Mouse (Mus musculus) forebrain, embryonic 11.5 days (tissue): ENCODE measurements around the gene R3hcc1l. TPM values are rescaled to one million over a fixed set of nuclear protein-coding genes. Genes with fewer than 3 reads are reported as not detected.
A peak's percentile ranks its signal among the peaks of the same experiment; 100 is the strongest.

Experiments used
- ATAC-seq: fragments of 200-750 bp; cut with Nextera tagmentation; replicated peaks from 2 replicates; pipeline ENCODE4 v1.8.0; 2017; ENCODE audit warnings: moderate TSS enrichment; ENCODE audit not compliant: low FRiP score
- DNase-seq: peaks from one replicate; pipeline ENCODE4 v3.0.0-alpha.2; 2017; ENCODE audit warnings: low spot score
- H3K27ac ChIP-seq: fragments of 300-500 bp; sonication (generic); 2 replicates; pipeline ENCODE4 v1.5.1; 2014; ENCODE audit warnings: low read depth, low read length
- H3K27me3 ChIP-seq: fragments of 300-500 bp; sonication (generic); 2 replicates; pipeline ENCODE4 v1.6.1; 2014; ENCODE audit warnings: mild to moderate bottlenecking, low read length, mixed read lengths; ENCODE audit not compliant: control insufficient read depth, insufficient read depth
- H3K36me3 ChIP-seq: fragments of 300-500 bp; sonication (generic); 2 replicates; pipeline ENCODE4 v1.6.1; 2014; ENCODE audit warnings: mild to moderate bottlenecking, low read length, moderate library complexity, mixed read lengths; ENCODE audit not compliant: control insufficient read depth, insufficient read depth
- H3K4me1 ChIP-seq: fragments of 300-500 bp; sonication (generic); replicated peaks from 2 replicates; pipeline ENCODE4 v1.6.1; 2014; ENCODE audit warnings: low read length, mixed read lengths; ENCODE audit not compliant: control insufficient read depth, insufficient read depth
- H3K4me2 ChIP-seq: fragments of 300-500 bp; sonication (generic); 2 replicates; pipeline ENCODE4 v1.6.1; 2014; ENCODE audit warnings: low read depth, mild to moderate bottlenecking, low read length, moderate library complexity, mixed read lengths; ENCODE audit not compliant: severe bottlenecking
- H3K4me3 ChIP-seq: fragments of 300-500 bp; sonication (generic); 2 replicates; pipeline ENCODE4 v1.5.1; 2014; ENCODE audit warnings: low read depth, low read length
- H3K9ac ChIP-seq: fragments of 300-500 bp; sonication (generic); 2 replicates; pipeline ENCODE4 v1.6.1; 2014; ENCODE audit warnings: low read length
- H3K9me3 ChIP-seq: fragments of 300-500 bp; sonication (generic); 2 replicates; pipeline ENCODE4 v1.6.1; 2016; ENCODE audit warnings: low read length, mixed read lengths; ENCODE audit not compliant: control insufficient read depth
- WGBS: fragments of 180-500 bp; shearing (Covaris S2); extraction: QIAGEN DNeasy Blood & Tissue Kit; methylation state at CpG from one replicate; pipeline ENCODE4 v1.1.7; 2014; 5-methylcytosine and 5-hydroxymethylcytosine counted together
- polyA plus RNA-seq: library from polyadenylated mRNA; unstranded; fragments of >200 nt; fragmentation: Nextera tagmentation; extraction: Ambion mirVana; gene quantifications from 2 replicates; pipeline ENCODE4 v1.2.1, GENCODE M21; 2014

Gene R3hcc1l
- polyA plus RNA-seq, 1 experiment from 2014 or later, result 25.7 TPM

DNA sequence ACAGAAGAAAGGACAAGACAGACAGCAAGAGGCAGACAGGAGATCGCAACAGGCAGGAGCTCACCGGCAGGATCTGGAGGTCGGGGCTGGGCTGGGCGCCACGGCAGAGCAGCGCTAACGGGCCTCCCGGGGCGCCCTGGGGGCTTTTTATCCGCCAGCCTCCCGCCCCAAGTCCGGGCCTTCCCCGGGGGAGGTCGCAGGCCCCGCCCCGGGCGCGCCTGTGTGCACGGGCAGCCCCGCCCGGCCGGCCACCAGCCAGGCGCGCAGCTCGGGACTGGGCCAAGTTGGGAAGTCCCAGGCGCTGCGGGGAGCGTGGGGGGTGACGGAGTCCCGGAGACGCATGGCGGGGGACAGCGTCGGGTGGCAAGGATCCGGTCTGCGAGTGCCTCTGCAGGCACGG lies 94.1 kb downstream of the R3hcc1l start, which contains the start of gene Loxl4:
Gene Loxl4 (minus strand): TSS at position 160 of the 400 bp plus-strand sequence.
- 1% methylated on average over 36 of the region's 37 CpGs for whole genome bisulfite sequencing
- Histone ChIP-seq H3K9me3 (no peaks in the 10 kb centered on the region), H3K27me3 (peaks cover 9% of the 10 kb centered on the region; the same call in 1 of the 2 replicates), H3K4me3 (peak within 1 kb of the TSS; percentile 26), H3K4me2 (peak within 1 kb of the TSS; percentile 52), H3K27ac (no peak within 1 kb of the TSS), H3K4me1 (no peaks in the 10 kb centered on the region), H3K36me3 (no peaks in the 10 kb centered on the region), H3K9ac (peak within 1 kb of the TSS; percentile 35)
- ATAC-seq (no peak), DNase-seq (peak; percentile 58)

DNA sequence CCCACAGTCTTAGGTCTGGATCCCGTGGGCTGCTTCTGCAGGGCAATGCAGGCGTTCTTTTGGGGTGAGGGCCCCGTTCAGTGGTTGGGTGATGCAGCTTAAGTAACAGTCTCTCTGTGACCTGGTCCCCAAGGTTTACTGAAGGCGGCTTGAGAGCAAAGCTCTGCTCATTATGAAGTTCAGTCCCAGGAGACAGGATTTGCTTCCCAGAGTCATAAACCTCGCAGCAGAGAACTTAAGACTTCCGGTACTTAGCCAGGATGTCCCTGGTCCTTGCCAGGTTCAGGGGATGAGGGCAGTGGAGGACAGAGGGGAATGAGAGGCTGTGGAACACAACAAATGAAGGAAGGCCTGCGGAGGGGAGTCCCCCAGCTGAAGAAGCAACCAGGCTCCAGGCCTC lies 94.6 kb downstream of the R3hcc1l start:
- DNase-seq (no peak), ATAC-seq (no peak)
- Histone ChIP-seq H3K36me3 (no peaks in the 10 kb centered on the region), H3K4me3 (peak overlapping the region; percentile 26), H3K9ac (peak overlapping the region; percentile 35), H3K4me1 (no peaks in the 10 kb centered on the region), H3K4me2 (peak overlapping the region; percentile 52), H3K27me3 (peaks cover 9% of the 10 kb centered on the region; the same call in 1 of the 2 replicates), H3K27ac (no peak overlapping the region), H3K9me3 (no peaks in the 10 kb centered on the region)
- 35% methylated on average over 7 of the region's 7 CpGs for WGBS

DNA sequence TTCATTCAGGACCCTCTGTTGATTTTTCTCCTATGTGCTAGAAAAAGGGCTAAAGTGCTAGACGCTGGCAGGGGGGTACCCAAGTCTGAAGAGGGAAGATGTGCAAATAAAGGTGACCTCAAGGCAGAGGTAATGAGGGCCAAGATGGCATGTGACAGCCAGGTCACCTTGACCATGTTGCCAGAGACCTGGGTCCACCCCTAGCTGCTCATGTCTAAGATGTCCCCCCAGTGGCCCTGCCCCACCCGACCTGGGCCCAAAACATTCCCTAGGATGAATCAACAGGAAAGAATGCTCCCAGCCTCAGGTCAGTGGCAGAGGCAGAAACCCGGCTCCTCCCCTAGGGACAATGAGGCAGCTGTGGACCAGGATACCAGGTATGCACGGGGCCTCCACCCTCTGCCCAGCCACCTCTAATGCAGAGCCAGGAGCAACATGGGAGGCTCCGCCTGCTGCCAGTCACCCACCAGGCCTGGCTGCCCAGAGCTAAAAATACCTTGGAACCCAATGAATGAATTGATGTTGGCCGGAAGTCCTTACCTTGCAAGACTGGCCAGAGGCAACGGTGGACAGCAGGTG lies 95.2 kb downstream of the R3hcc1l start:
- no peak overlapping the region for H3K9ac ChIP-seq
- no peak overlapping the region for H3K4me2 ChIP-seq
- DNase-seq, result no peak
- peaks cover 9% of the 10 kb centered on the region; the same call in 1 of the 2 replicates for H3K27me3 ChIP-seq
- no peaks in the 10 kb centered on the region for H3K36me3 ChIP-seq
- no peak for ATAC-seq
- no peaks in the 10 kb centered on the region for H3K9me3 ChIP-seq
- 82% methylated on average over 7 of the region's 7 CpGs for WGBS
- no peak overlapping the region for H3K4me3 ChIP-seq
- no peaks in the 10 kb centered on the region for H3K4me1 ChIP-seq
- H3K27ac ChIP-seq, result no peak overlapping the region

DNA sequence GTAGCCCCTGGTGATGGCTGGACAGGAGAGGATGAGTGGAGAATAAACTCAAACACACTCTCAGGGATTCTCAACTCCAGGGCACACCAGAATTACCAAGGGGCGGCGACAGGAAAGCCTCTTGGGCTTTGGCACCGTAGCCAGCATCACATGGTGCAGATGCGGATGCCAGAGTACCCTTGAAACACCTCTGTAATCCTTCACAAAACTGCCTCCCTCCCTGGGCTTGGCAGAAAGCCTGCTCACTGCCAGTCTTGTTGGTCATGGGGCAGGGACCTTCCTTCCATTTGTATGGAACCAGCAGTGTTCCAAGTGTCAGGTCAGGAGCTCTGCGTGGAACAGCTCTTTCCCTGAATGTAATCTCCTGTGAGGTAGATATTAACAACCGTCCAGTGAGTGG lies 109.5 kb downstream of the R3hcc1l start:
- 92% methylated on average over 6 of the region's 6 CpGs for WGBS
- no peak overlapping the region for H3K9ac ChIP-seq
- H3K4me3 ChIP-seq, result no peak overlapping the region
- ATAC-seq (no peak), DNase-seq (peak; percentile 19)
- no peaks in the 10 kb centered on the region for H3K27me3 ChIP-seq
- no peaks in the 10 kb centered on the region for H3K36me3 ChIP-seq
- peaks cover 5% of the 10 kb centered on the region; the same call in 1 of the 2 replicates for H3K4me1 ChIP-seq
- H3K27ac ChIP-seq, result no peak overlapping the region
- no peaks in the 10 kb centered on the region for H3K9me3 ChIP-seq
- no peak overlapping the region for H3K4me2 ChIP-seq

DNA sequence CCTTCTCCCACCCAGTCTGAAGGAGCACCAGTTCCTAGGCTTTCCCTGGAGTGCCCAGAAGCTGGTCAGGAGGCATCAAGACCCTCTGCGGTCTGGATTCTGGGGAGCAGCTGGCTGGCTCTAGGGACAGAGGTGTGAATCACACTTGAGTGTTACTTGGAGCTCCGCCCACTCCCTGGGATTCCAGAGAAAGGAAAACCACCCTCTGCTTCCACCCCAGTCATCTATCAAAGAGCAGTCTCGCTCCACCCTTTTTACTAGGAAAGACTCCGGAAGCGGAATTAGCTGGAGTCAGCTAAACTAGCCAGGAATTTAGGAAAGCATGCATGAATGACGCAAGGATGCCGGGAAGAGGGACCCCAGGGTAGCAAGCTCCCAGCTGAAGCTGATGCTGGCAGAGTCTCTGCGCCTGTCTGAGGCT lies 113.0 kb downstream of the R3hcc1l start:
- no peak for ATAC-seq
- H3K4me1 ChIP-seq, result peaks cover 5% of the 10 kb centered on the region; the same call in 1 of the 2 replicates
- H3K9ac ChIP-seq, result no peak overlapping the region; the same call in 1 of the 2 replicates
- no peaks in the 10 kb centered on the region for H3K27me3 ChIP-seq
- no peak overlapping the region for H3K4me3 ChIP-seq
- 40% methylated on average over 8 of the region's 8 CpGs for WGBS
- H3K4me2 ChIP-seq, result no peak overlapping the region
- no peaks in the 10 kb centered on the region for H3K36me3 ChIP-seq
- peak; percentile 45 for DNase-seq
- H3K9me3 ChIP-seq, result no peaks in the 10 kb centered on the region
- no peak overlapping the region for H3K27ac ChIP-seq

DNA sequence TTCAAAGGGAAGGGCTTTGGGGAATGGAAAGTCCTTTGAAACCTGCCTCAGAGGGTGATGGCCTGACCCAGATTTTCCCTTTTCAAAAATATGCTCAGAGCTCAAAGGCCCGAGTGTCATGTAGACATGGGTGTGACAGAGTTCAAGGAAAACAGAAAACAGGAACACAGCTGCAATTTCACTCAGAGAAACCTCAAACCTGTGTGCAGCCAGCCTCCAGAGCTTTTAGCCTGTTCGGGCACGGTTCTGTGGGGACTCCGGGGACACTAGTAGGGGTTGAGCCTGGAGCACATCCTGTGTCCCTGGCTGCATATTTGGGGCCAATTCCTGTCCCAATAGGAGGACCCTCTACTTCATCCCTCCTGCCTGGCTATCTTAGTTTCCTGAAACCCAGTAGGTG lies 113.7 kb downstream of the R3hcc1l start:
- DNase-seq, result peak; percentile 43

DNA sequence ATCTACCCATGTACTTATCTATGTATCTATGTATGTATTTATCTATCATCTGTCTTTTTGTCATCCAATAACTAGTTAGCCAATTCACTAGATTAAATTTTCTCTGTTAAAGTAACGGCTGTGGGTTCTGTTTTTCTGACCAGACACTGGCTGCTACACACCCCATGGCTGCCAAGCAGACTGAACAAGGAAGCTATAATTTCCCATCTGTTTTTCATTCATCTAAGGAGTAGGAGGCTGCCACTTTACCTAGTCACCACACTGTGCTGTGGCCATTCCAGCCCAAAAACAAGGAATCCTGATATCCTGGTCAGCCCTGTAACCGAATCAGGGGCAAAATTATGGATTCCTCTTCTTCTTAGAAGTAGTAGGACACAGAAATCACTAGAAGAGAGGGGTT lies 115.1 kb downstream of the R3hcc1l start:
- no peak overlapping the region for H3K4me3 ChIP-seq
- no peak overlapping the region for H3K4me2 ChIP-seq
- H3K9ac ChIP-seq, result no peak overlapping the region
- H3K36me3 ChIP-seq, result no peaks in the 10 kb centered on the region
- no peak for DNase-seq
- no peaks in the 10 kb centered on the region for H3K27me3 ChIP-seq
- 82% methylated on average over 2 of the region's 2 CpGs for WGBS
- H3K4me1 ChIP-seq, result peaks cover 5% of the 10 kb centered on the region; the same call in 1 of the 2 replicates
- no peak for ATAC-seq
- no peaks in the 10 kb centered on the region for H3K9me3 ChIP-seq
- no peak overlapping the region for H3K27ac ChIP-seq

More for the DNA sequence above, 113.7 kb downstream of the R3hcc1l start:
- H3K9me3 ChIP-seq, result no peaks in the 10 kb centered on the region
- H3K9ac ChIP-seq, result no peak overlapping the region
- H3K36me3 ChIP-seq, result no peaks in the 10 kb centered on the region
- H3K4me2 ChIP-seq, result no peak overlapping the region
- 86% methylated on average over 4 of the region's 4 CpGs for WGBS
- peaks cover 5% of the 10 kb centered on the region; the same call in 1 of the 2 replicates for H3K4me1 ChIP-seq
- no peak overlapping the region for H3K4me3 ChIP-seq
- ATAC-seq, result no peak
- no peaks in the 10 kb centered on the region for H3K27me3 ChIP-seq
- H3K27ac ChIP-seq, result no peak overlapping the region

DNA sequence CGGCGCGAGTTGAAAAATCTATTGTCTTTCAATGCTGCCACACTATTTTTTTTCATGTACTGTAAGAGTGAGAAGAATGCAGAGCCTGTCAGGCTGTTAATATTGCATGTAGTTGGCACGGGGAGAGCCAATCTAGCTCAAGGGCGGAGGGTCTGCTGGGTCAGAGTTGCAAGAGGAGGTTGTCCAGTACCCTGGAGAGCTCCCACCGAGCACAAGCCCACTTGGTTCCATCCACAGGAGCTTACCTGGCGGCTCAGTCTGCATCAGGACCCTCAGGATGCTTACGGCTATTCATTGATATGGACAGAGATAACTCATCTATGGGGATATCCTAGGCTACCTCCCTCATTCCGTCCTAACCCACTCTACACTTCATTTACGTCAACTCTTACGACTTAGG lies 118.1 kb downstream of the R3hcc1l start:
- no peak for ATAC-seq

More for the DNA sequence above, 118.1 kb downstream of the R3hcc1l start:
- Histone ChIP-seq H3K9me3 (no peaks in the 10 kb centered on the region), H3K4me2 (no peak overlapping the region), H3K27ac (no peak overlapping the region), H3K4me3 (no peak overlapping the region), H3K27me3 (no peaks in the 10 kb centered on the region), H3K36me3 (no peaks in the 10 kb centered on the region), H3K9ac (no peak overlapping the region), H3K4me1 (peaks cover 1% of the 10 kb centered on the region; the same call in 1 of the 2 replicates)
- peak; percentile 65 for DNase-seq
- WGBS, result 57% methylated on average over 11 of the region's 11 CpGs
